19 mouse cellular contexts compared by ENCODE assay signal in genomic region chr10:111713676-111714075, GRCm38 (mm10).
"Had no signal": no experiment of that assay in that cellular context is flagged by ENCODE, and none has a peak within 500 bp of the region (broad histone marks: within the 10 kb centered on the region; RNA-seq: fewer than 3 reads in every experiment).

No protein-coding gene starts in this region.

- H3K4me3 ChIP-seq: lung, embryonic 15.5 days; midbrain, embryonic 10.5 days; midbrain, embryonic 12.5 days; myocyte; neural tube, embryonic 13.5 days; neural tube, embryonic 15.5 days had no signal

- ATAC-seq: midbrain, embryonic 16.5 days had no signal

- DNase-seq: lung, adult 2 months; lung, postnatal 10 days; lung, postnatal 4 days; midbrain, embryonic 14.5 days; retina, postnatal 1 day; right cerebral cortex, adult 18-20 months; right cerebral cortex, postnatal 25 days; right cerebral cortex, postnatal 4 days; spleen, adult 18-20 months; thymus, adult 2 months; thymus, postnatal 25 days; thymus, postnatal 4 days had no signal

- H3K27ac ChIP-seq: lung, embryonic 15.5 days; midbrain, embryonic 10.5 days; midbrain, embryonic 12.5 days; neural tube, embryonic 13.5 days; neural tube, embryonic 15.5 days had no signal

- H3K4me1 ChIP-seq: midbrain, embryonic 10.5 days; midbrain, embryonic 12.5 days had no signal

- H3K9ac ChIP-seq: lung, embryonic 15.5 days; midbrain, embryonic 12.5 days; neural tube, embryonic 13.5 days; neural tube, embryonic 15.5 days had no signal

- H3K9me3 ChIP-seq: lung, embryonic 15.5 days; midbrain, embryonic 10.5 days; midbrain, embryonic 12.5 days; neural tube, embryonic 13.5 days had no signal

- H3K27me3 ChIP-seq: lung, embryonic 15.5 days; midbrain, embryonic 12.5 days; neural tube, embryonic 13.5 days; neural tube, embryonic 15.5 days had no signal

- H3K36me3 ChIP-seq: lung, embryonic 15.5 days; midbrain, embryonic 10.5 days; midbrain, embryonic 12.5 days; neural tube, embryonic 13.5 days; neural tube, embryonic 15.5 days had no signal

- H3K4me2 ChIP-seq: lung, embryonic 15.5 days; midbrain, embryonic 12.5 days; neural tube, embryonic 13.5 days; neural tube, embryonic 15.5 days had no signal
